Mouse (Mus musculus): ENCODE measurements at regions not wholly inside any gene's neighbourhood (a gene's known extent, or its start where the extent isn't known, plus 50 kb on each side); places are given as distances from the start of the nearest gene placed in this dataset.
A peak's percentile ranks its signal among the peaks of the same experiment; 100 is the strongest.

GRCm38 (mm10) chr4:54045258-54046029 is 219.6 kb downstream of the Tmem38b start:
- DNase-seq: no peak

GRCm38 (mm10) chr4:54064331-54064730 is 238.5 kb downstream of the Tmem38b start:
- DNase-seq: no peak

- no peak for DNase-seq
Observed at GRCm38 (mm10) chr4:54071951-54072350, 246.1 kb downstream of the Tmem38b start.

GRCm38 (mm10) chr4:54072482-54072881 is 246.6 kb downstream of the Tmem38b start:
- DNase-seq: no peak

GRCm38 (mm10) chr4:54072932-54073331 is 247.1 kb downstream of the Tmem38b start:
- DNase-seq: peak in 1 of 2 experiments; percentile 6

- DNase-seq: no peak
Observed at GRCm38 (mm10) chr4:54073483-54073882, 247.6 kb downstream of the Tmem38b start.

- no peak for DNase-seq
Observed at GRCm38 (mm10) chr4:54074226-54074625, 248.4 kb downstream of the Tmem38b start.

GRCm38 (mm10) chr4:54080526-54080925 is 254.7 kb downstream of the Tmem38b start:
- no peak for DNase-seq

- no peak for DNase-seq
Observed at GRCm38 (mm10) chr4:54081411-54081810, 255.6 kb downstream of the Tmem38b start.

- DNase-seq: no peak
Observed at GRCm38 (mm10) chr4:54084747-54085146, 258.9 kb downstream of the Tmem38b start.

- no peak for DNase-seq
Observed at GRCm38 (mm10) chr4:54094285-54094997, 268.6 kb downstream of the Tmem38b start.

- no peak for DNase-seq
Observed at GRCm38 (mm10) chr4:54095200-54095930, 269.5 kb downstream of the Tmem38b start.

GRCm38 (mm10) chr4:54097543-54097942 is 271.7 kb downstream of the Tmem38b start:
- DNase-seq: no peak

GRCm38 (mm10) chr4:54100282-54100681 is 274.4 kb downstream of the Tmem38b start:
- DNase-seq: no peak

- no peak for DNase-seq
Observed at GRCm38 (mm10) chr4:54106976-54107375, 281.1 kb downstream of the Tmem38b start.

GRCm38 (mm10) chr4:54116310-54116709 is 290.5 kb downstream of the Tmem38b start:
- no peak for DNase-seq

- DNase-seq: no peak
Observed at GRCm38 (mm10) chr4:54118179-54118846, 292.5 kb downstream of the Tmem38b start.

- DNase-seq: no peak
Observed at GRCm38 (mm10) chr4:54128717-54129698, 303.2 kb downstream of the Tmem38b start.

GRCm38 (mm10) chr4:54156146-54156545 is 330.3 kb downstream of the Tmem38b start:
- DNase-seq: no peak

- DNase-seq: no peak
Observed at GRCm38 (mm10) chr4:54161337-54161993, 335.6 kb downstream of the Tmem38b start.

GRCm38 (mm10) chr4:54162308-54162707 is 336.5 kb downstream of the Tmem38b start:
- no peak for DNase-seq

Measured in cerebellum, postnatal 10 days (tissue).